Mouse (Mus musculus): ENCODE data around the gene Zc3h12d.

- no peak for TF ChIP-seq EP300 (IDR thresholded peaks at IDR 0.05; ENCODE audit: low read depth)
- no peak for TF ChIP-seq CTCF (IDR thresholded peaks at IDR 0.05; ENCODE audit: low read depth)
Observed at GRCm38 (mm10) chr10:7818676-7819075, 13.6 kb upstream of the Zc3h12d start.
